Mouse (Mus musculus) lung, postnatal 10 days (tissue): ENCODE results near the gene Lypd3.
"Not testable (repeated sequence)": the region's sequence is repeated elsewhere in the genome, so short reads cannot be mapped to it uniquely, and the experiment has no call there.

Experiments
- DNase-seq: peaks from one replicate; pipeline ENCODE4 v3.0.0; 2021

Gene Lypd3

DNA sequence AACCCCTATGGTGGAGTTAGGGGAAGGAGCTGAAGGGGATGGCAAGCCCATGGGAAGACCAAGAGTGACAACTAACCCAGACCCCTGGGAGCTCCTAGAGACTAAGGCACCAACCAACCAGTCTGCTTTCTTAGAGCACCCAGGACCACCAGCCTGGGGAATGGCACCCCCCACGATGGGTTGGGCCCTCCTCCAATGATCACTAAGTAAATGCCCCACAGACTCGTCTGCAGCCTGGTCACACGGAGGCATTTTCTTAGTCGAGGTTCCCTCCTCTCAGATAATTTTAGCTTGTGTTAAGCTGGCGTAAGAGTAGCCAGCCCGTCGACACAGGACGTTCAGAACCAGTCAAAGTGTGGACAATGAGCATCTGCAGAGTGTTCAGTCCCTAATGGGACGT, 28.6 kb downstream of the Lypd3 start:
- DNase-seq, result no peak

DNA sequence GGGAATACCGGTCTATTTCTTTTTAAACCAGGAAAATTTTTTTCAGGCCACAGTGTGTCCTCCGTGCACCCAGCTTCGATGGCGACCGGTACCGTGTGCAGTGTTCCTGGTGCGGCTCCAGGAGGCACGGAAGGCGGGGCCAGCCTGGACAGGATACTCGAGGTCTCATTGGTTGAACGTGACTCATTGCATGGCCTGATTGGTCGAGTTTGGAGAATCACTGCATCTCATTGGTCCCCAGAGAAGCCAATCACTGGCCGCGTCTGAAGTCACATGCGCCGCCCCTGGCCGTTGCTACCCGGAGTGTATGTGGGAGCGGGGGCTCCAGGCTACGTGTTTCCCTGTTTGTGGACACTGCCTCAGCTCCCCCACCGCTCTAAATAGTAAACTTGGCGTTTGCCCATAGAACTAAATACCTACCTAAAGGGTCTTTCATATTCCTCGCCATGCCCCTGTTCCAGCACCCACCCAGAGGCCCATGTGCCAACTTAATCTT, 35.6 kb downstream of the Lypd3 start:
- no peak for DNase-seq

DNA sequence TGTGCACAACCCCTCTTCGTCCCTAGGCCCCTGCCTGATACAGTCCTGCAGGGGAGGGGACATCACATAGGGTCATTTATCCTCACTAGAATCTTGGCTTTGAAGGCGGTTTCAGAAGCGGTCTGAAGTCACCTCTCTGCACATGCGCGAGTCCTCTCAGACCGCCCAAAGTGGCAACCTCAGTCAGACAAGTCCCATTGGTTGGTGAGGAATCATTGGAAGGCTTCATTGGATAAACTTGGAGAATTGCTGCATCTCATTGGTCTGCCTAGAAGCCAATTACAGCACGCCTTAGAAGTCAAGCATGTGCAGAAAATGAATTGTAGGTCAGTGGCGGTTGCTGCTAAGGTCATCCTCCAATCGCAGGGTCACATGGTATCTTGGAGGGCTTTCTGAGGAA, 40.2 kb downstream of the Lypd3 start, which contains the start of gene Tex101:
Gene Tex101, minus strand, starts transcription at position 101 of the 400 bp plus-strand sequence.
- no peak for DNase-seq

DNA sequence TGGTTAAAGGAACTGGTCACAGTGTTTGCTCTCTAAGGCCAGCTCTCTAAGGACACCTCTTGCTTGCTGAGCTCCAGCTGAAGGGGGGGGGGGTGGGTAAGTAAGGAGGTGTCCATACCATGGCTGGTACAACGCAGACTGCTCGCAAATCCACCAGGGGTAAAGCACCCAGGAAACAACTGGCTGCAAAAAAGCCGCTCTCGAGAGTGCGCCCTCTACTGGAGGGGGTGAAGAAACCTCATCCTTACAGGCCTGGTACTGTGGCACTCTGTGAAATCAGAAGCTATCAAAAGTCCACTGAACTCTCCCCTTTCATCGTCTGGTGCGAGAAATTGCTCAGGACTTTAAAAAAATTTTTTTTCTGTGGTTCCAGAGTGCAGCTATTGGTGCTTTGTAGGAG, 47.8 kb downstream of the Lypd3 start:
- DNase-seq, result not testable (repeated sequence)

DNA sequence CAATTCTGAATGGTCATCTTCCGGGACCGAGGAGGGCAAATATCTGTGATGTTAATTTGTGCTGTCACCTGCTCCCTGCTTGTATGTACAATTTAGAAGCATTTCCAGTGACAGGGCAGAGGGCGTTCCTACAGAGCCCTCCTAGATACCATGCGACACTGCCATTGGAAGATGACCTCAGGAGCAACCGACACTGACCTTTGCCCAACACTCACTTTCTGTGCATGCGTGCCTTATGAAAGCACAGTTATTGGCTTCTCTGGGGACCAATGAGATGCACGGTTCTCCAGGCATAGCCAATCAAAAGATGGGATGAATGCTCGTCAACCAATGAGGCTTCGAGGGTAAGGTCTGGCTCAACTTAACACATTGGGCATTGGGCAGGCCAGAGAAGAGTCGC, 51.2 kb downstream of the Lypd3 start:
- DNase-seq, result not testable (repeated sequence)
